Mouse (Mus musculus): Measurements from ENCODE around the gene Rps6ka4. TPM values are rescaled to one million over a fixed set of nuclear protein-coding genes. Genes with fewer than 3 reads are reported as not detected.
A peak's percentile ranks its signal among the peaks of the same experiment; 100 is the strongest.

Rps6ka4 gene
- polyA plus RNA-seq, 1 experiment from 2014 or later: 10.5 TPM

- no peak for ATAC-seq (replicated peaks)
- peaks cover 9% of the 10 kb centered on the region for H3K4me1 ChIP-seq
- H3K36me3 ChIP-seq (replicated peaks): no peaks in the 10 kb centered on the region
- H3K27ac ChIP-seq: no peak within 1 kb of the TSS
- WGBS: 77% methylated on average over 7 of the region's 7 CpGs
- peaks cover 9% of the 10 kb centered on the region; the same call in 1 of the 2 replicates for H3K27me3 ChIP-seq (replicated peaks)
- H3K4me3 ChIP-seq: no peak within 1 kb of the TSS
- H3K9me3 ChIP-seq: no peaks in the 10 kb centered on the region
- no peak within 1 kb of the TSS for H3K4me2 ChIP-seq
- no peak within 1 kb of the TSS for H3K9ac ChIP-seq
Measured at GRCm38 (mm10) chr19:6858031-6858430, 17.6 kb upstream of the Rps6ka4 start, which contains the start of gene Ccdc88b. Gene Ccdc88b, minus strand, starts transcription at chr19:6858211.

- peaks cover 9% of the 10 kb centered on the region; the same call in 1 of the 2 replicates for H3K27me3 ChIP-seq (replicated peaks)
- WGBS: 73% methylated on average over 9 of the region's 9 CpGs
- ATAC-seq (replicated peaks): no peak
Measured at GRCm38 (mm10) chr19:6857391-6858005, 17.1 kb upstream of the Rps6ka4 start.

GRCm38 (mm10) chr19:6857003-6857360, 16.5 kb upstream of the Rps6ka4 start:
- H3K36me3 ChIP-seq (replicated peaks): no peaks in the 10 kb centered on the region
- no peak overlapping the region for H3K27ac ChIP-seq
- 48% methylated on average over 3 of the region's 3 CpGs for WGBS
- H3K4me1 ChIP-seq: peaks cover 9% of the 10 kb centered on the region
- no peak for ATAC-seq (replicated peaks)
- peaks cover 9% of the 10 kb centered on the region; the same call in 1 of the 2 replicates for H3K27me3 ChIP-seq (replicated peaks)
- no peaks in the 10 kb centered on the region for H3K9me3 ChIP-seq
- H3K4me2 ChIP-seq: no peak overlapping the region
- no peak overlapping the region for H3K4me3 ChIP-seq
- H3K9ac ChIP-seq: no peak overlapping the region

More at GRCm38 (mm10) chr19:6857391-6858005, 17.1 kb upstream of the Rps6ka4 start:
- no peaks in the 10 kb centered on the region for H3K9me3 ChIP-seq
- H3K9ac ChIP-seq: no peak overlapping the region
- H3K36me3 ChIP-seq (replicated peaks): no peaks in the 10 kb centered on the region
- no peak overlapping the region for H3K4me2 ChIP-seq
- H3K4me1 ChIP-seq: peaks cover 9% of the 10 kb centered on the region
- H3K4me3 ChIP-seq: no peak overlapping the region
- H3K27ac ChIP-seq: no peak overlapping the region

GRCm38 (mm10) chr19:6856281-6857002, 16.0 kb upstream of the Rps6ka4 start:
- peaks cover 9% of the 10 kb centered on the region for H3K4me1 ChIP-seq
- no peak overlapping the region for H3K4me3 ChIP-seq
- no peak overlapping the region for H3K27ac ChIP-seq
- no peak overlapping the region for H3K9ac ChIP-seq
- H3K27me3 ChIP-seq (replicated peaks): peaks cover 9% of the 10 kb centered on the region; the same call in 1 of the 2 replicates
- 42% methylated on average over 12 of the region's 12 CpGs for WGBS
- no peaks in the 10 kb centered on the region for H3K36me3 ChIP-seq (replicated peaks)
- peak; percentile 45; the same call in 1 of the 2 replicates for ATAC-seq (replicated peaks)
- H3K4me2 ChIP-seq: no peak overlapping the region
- no peaks in the 10 kb centered on the region for H3K9me3 ChIP-seq

- Histone ChIP-seq H3K27me3 (replicated peaks) (peaks cover 9% of the 10 kb centered on the region; the same call in 1 of the 2 replicates), H3K9me3 (no peaks in the 10 kb centered on the region), H3K4me3 (peak overlapping the region; percentile 15; the same call in 1 of the 2 replicates), H3K9ac (no peak overlapping the region), H3K4me2 (peak overlapping the region; percentile 41), H3K27ac (no peak overlapping the region), H3K36me3 (replicated peaks) (no peaks in the 10 kb centered on the region), H3K4me1 (peaks cover 9% of the 10 kb centered on the region)
- WGBS: 7% methylated on average over 38 of the region's 38 CpGs
- peak; percentile 55 for ATAC-seq (replicated peaks)
Measured at GRCm38 (mm10) chr19:6855225-6856031, 15.0 kb upstream of the Rps6ka4 start.

GRCm38 (mm10) chr19:6854658-6855057, 14.2 kb upstream of the Rps6ka4 start:
- H3K27me3 ChIP-seq (replicated peaks): peaks cover 14% of the 10 kb centered on the region
- 86% methylated on average over 12 of the region's 12 CpGs for WGBS

GRCm38 (mm10) chr19:6853903-6854302, 13.5 kb upstream of the Rps6ka4 start:
- no peaks in the 10 kb centered on the region for H3K36me3 ChIP-seq (replicated peaks)
- H3K27me3 ChIP-seq (replicated peaks): peaks cover 19% of the 10 kb centered on the region
- 77% methylated on average over 8 of the region's 8 CpGs for WGBS
- H3K27ac ChIP-seq: no peak overlapping the region
- H3K4me2 ChIP-seq: no peak overlapping the region
- no peaks in the 10 kb centered on the region for H3K9me3 ChIP-seq
- H3K4me3 ChIP-seq: no peak overlapping the region
- no peak for ATAC-seq (replicated peaks)
- H3K9ac ChIP-seq: no peak overlapping the region
- peaks cover 9% of the 10 kb centered on the region for H3K4me1 ChIP-seq

More at GRCm38 (mm10) chr19:6854658-6855057, 14.2 kb upstream of the Rps6ka4 start:
- peaks cover 9% of the 10 kb centered on the region for H3K4me1 ChIP-seq
- no peak overlapping the region for H3K27ac ChIP-seq
- H3K4me3 ChIP-seq: no peak overlapping the region
- no peaks in the 10 kb centered on the region for H3K9me3 ChIP-seq
- no peak for ATAC-seq (replicated peaks)
- no peak overlapping the region for H3K9ac ChIP-seq
- no peak overlapping the region for H3K4me2 ChIP-seq
- no peaks in the 10 kb centered on the region for H3K36me3 ChIP-seq (replicated peaks)

GRCm38 (mm10) chr19:6852393-6853305, 12.2 kb upstream of the Rps6ka4 start:
- 73% methylated on average over 21 of the region's 21 CpGs for WGBS
- no peak overlapping the region for H3K9ac ChIP-seq
- H3K36me3 ChIP-seq (replicated peaks): no peaks in the 10 kb centered on the region
- no peaks in the 10 kb centered on the region for H3K9me3 ChIP-seq
- H3K27ac ChIP-seq: no peak overlapping the region
- H3K4me1 ChIP-seq: peaks cover 18% of the 10 kb centered on the region
- no peak for ATAC-seq (replicated peaks)
- H3K4me2 ChIP-seq: no peak overlapping the region
- peaks cover 32% of the 10 kb centered on the region for H3K27me3 ChIP-seq (replicated peaks)
- H3K4me3 ChIP-seq: no peak overlapping the region

- H3K9ac ChIP-seq: no peak overlapping the region
- H3K27me3 ChIP-seq (replicated peaks): peaks cover 43% of the 10 kb centered on the region
- no peaks in the 10 kb centered on the region for H3K9me3 ChIP-seq
- WGBS: 75% methylated on average over 3 of the region's 3 CpGs
- H3K27ac ChIP-seq: no peak overlapping the region
- H3K4me3 ChIP-seq: no peak overlapping the region
- no peaks in the 10 kb centered on the region for H3K36me3 ChIP-seq (replicated peaks)
- no peak for ATAC-seq (replicated peaks)
- H3K4me2 ChIP-seq: no peak overlapping the region
- peaks cover 18% of the 10 kb centered on the region for H3K4me1 ChIP-seq
Measured at GRCm38 (mm10) chr19:6851497-6851896, 11.1 kb upstream of the Rps6ka4 start.

GRCm38 (mm10) chr19:6849506-6850068, 9.2 kb upstream of the Rps6ka4 start:
- Histone ChIP-seq H3K36me3 (replicated peaks) (no peaks in the 10 kb centered on the region), H3K27me3 (replicated peaks) (peaks cover 50% of the 10 kb centered on the region), H3K9me3 (no peaks in the 10 kb centered on the region), H3K4me3 (no peak overlapping the region), H3K4me1 (peaks cover 9% of the 10 kb centered on the region; the same call in 1 of the 2 replicates), H3K4me2 (no peak overlapping the region), H3K27ac (no peak overlapping the region), H3K9ac (no peak overlapping the region)
- 69% methylated on average over 23 of the region's 23 CpGs for WGBS
- no peak for ATAC-seq (replicated peaks)

- no peak overlapping the region; the same call in 1 of the 2 replicates for H3K4me3 ChIP-seq
- 5% methylated on average over 29 of the region's 31 CpGs for WGBS
- H3K4me1 ChIP-seq: peaks cover 9% of the 10 kb centered on the region; the same call in 1 of the 2 replicates
- no peaks in the 10 kb centered on the region for H3K9me3 ChIP-seq
- H3K27me3 ChIP-seq (replicated peaks): peaks cover 45% of the 10 kb centered on the region
- H3K27ac ChIP-seq: no peak overlapping the region
- no peak overlapping the region for H3K9ac ChIP-seq
- peak overlapping the region; percentile 32 for H3K4me2 ChIP-seq
- no peak for ATAC-seq (replicated peaks)
- no peaks in the 10 kb centered on the region for H3K36me3 ChIP-seq (replicated peaks)
Measured at GRCm38 (mm10) chr19:6847841-6848517, 7.5 kb upstream of the Rps6ka4 start.

Data from midbrain, embryonic 15.5 days (tissue).